ENCODE assay signal across 16 mouse cellular contexts in genomic region chr8:103199696-103200615, GRCm38 (mm10).
DNase-seq lines count a peak whose midpoint lies in the region; ATAC-seq and TF ChIP-seq lines count a peak whose summit lies in the region.
"Had no signal": no experiment of that assay in that cellular context is flagged by ENCODE, and none has a peak within 500 bp of the region (broad histone marks: within the 10 kb centered on the region; RNA-seq: fewer than 3 reads in every experiment).

No protein-coding gene starts in this region.

- TF ChIP-seq CTCF in forebrain, postnatal 0 days (IDR thresholded peaks at IDR 0.05; ENCODE audit: low read depth), result no peak

- H3K27me3 ChIP-seq in forebrain, postnatal 0 days (ENCODE audit: insufficient read depth, low read length), result no peaks in the 10 kb centered on the region
- H3K27me3 ChIP-seq in forebrain, embryonic 10.5 days (ENCODE audit: poor library complexity, severe bottlenecking), result no peaks in the 10 kb centered on the region
- no peaks in the 10 kb centered on the region for H3K27me3 ChIP-seq in midbrain, embryonic 12.5 days
- no peaks in the 10 kb centered on the region for H3K27me3 ChIP-seq in midbrain, embryonic 13.5 days
- no peaks in the 10 kb centered on the region for H3K27me3 ChIP-seq in embryonic facial prominence, embryonic 15.5 days
- H3K27me3 ChIP-seq in limb, embryonic 15.5 days, result no peaks in the 10 kb centered on the region
- H3K27me3 ChIP-seq: heart, embryonic 12.5 days had no signal

- no peak overlapping the region for H3K4me2 ChIP-seq in forebrain, postnatal 0 days (ENCODE audit: low read depth)
- H3K4me2 ChIP-seq in midbrain, embryonic 12.5 days (replicated peaks), result no peak overlapping the region
- H3K4me2 ChIP-seq in midbrain, embryonic 13.5 days (replicated peaks), result no peak overlapping the region
- H3K4me2 ChIP-seq in embryonic facial prominence, embryonic 15.5 days (replicated peaks), result no peak overlapping the region
- H3K4me2 ChIP-seq in limb, embryonic 15.5 days, result no peak overlapping the region
- H3K4me2 ChIP-seq: heart, embryonic 12.5 days; liver, embryonic 11.5 days had no signal

- no peak overlapping the region for H3K27ac ChIP-seq in forebrain, postnatal 0 days (ENCODE audit: low read depth, low read length)
- no peak overlapping the region for H3K27ac ChIP-seq in forebrain, embryonic 10.5 days
- H3K27ac ChIP-seq in midbrain, embryonic 12.5 days (replicated peaks), result no peak overlapping the region
- no peak overlapping the region for H3K27ac ChIP-seq in midbrain, embryonic 13.5 days
- H3K27ac ChIP-seq in embryonic facial prominence, embryonic 15.5 days (replicated peaks), result peak overlapping the region; percentile 73; the same call in 1 of the 2 replicates
- H3K27ac ChIP-seq in limb, embryonic 15.5 days, result peak overlapping the region; percentile 71; the same call in 1 of the 2 replicates
- H3K27ac ChIP-seq: gastrocnemius, adult 2 months had no signal

- no peak overlapping the region for H3K9ac ChIP-seq in forebrain, postnatal 0 days
- no peak overlapping the region for H3K9ac ChIP-seq in midbrain, embryonic 12.5 days (replicated peaks)
- H3K9ac ChIP-seq in midbrain, embryonic 13.5 days (replicated peaks), result no peak overlapping the region
- no peak overlapping the region for H3K9ac ChIP-seq in embryonic facial prominence, embryonic 15.5 days
- H3K9ac ChIP-seq in limb, embryonic 15.5 days, result no peak overlapping the region
- H3K9ac ChIP-seq: heart, embryonic 12.5 days had no signal

- H3K4me3 ChIP-seq in forebrain, postnatal 0 days (ENCODE audit: low read depth, low read length), result no peak overlapping the region
- H3K4me3 ChIP-seq in forebrain, embryonic 10.5 days, result no peak overlapping the region
- H3K4me3 ChIP-seq in midbrain, embryonic 12.5 days, result no peak overlapping the region
- H3K4me3 ChIP-seq in midbrain, embryonic 13.5 days (replicated peaks), result no peak overlapping the region
- H3K4me3 ChIP-seq in embryonic facial prominence, embryonic 15.5 days (replicated peaks), result no peak overlapping the region
- no peak overlapping the region for H3K4me3 ChIP-seq in limb, embryonic 15.5 days
- H3K4me3 ChIP-seq: gastrocnemius, adult 2 months; heart, embryonic 12.5 days had no signal

- ATAC-seq in forebrain, postnatal 0 days, result no peak
- ATAC-seq in midbrain, embryonic 12.5 days (ENCODE audit: low FRiP score, low read depth), result peak; percentile 34; the same call in 1 of the 2 replicates
- no peak for ATAC-seq in midbrain, embryonic 13.5 days
- ATAC-seq in embryonic facial prominence, embryonic 15.5 days (ENCODE audit: insufficient number of reproducible peaks, low FRiP score, low TSS enrichment, low read depth), result peak; percentile 77
- ATAC-seq in limb, embryonic 15.5 days (ENCODE audit: insufficient number of reproducible peaks, low FRiP score, low TSS enrichment, low read depth), result peak; percentile 74

- WGBS in forebrain, postnatal 0 days, result 66% methylated on average over 11 of the region's 11 CpGs
- 75% methylated on average over 11 of the region's 11 CpGs for WGBS in forebrain, embryonic 10.5 days
- 74% methylated on average over 11 of the region's 11 CpGs for WGBS in midbrain, embryonic 12.5 days
- WGBS in midbrain, embryonic 13.5 days, result 78% methylated on average over 11 of the region's 11 CpGs
- 30% methylated on average over 11 of the region's 11 CpGs for WGBS in embryonic facial prominence, embryonic 15.5 days
- 34% methylated on average over 11 of the region's 11 CpGs for WGBS in limb, embryonic 15.5 days

- no peaks in the 10 kb centered on the region for H3K9me3 ChIP-seq in forebrain, postnatal 0 days (ENCODE audit: low read length)
- no peaks in the 10 kb centered on the region for H3K9me3 ChIP-seq in forebrain, embryonic 10.5 days
- no peaks in the 10 kb centered on the region for H3K9me3 ChIP-seq in midbrain, embryonic 12.5 days
- H3K9me3 ChIP-seq in midbrain, embryonic 13.5 days, result no peaks in the 10 kb centered on the region
- no peaks in the 10 kb centered on the region for H3K9me3 ChIP-seq in embryonic facial prominence, embryonic 15.5 days (replicated peaks)
- H3K9me3 ChIP-seq in limb, embryonic 15.5 days, result no peaks in the 10 kb centered on the region
- H3K9me3 ChIP-seq: heart, embryonic 12.5 days had no signal

- H3K36me3 ChIP-seq in forebrain, postnatal 0 days (ENCODE audit: insufficient read depth), result no peaks in the 10 kb centered on the region
- no peaks in the 10 kb centered on the region for H3K36me3 ChIP-seq in forebrain, embryonic 10.5 days (replicated peaks)
- no peaks in the 10 kb centered on the region for H3K36me3 ChIP-seq in midbrain, embryonic 12.5 days
- H3K36me3 ChIP-seq in midbrain, embryonic 13.5 days, result no peaks in the 10 kb centered on the region
- no peaks in the 10 kb centered on the region for H3K36me3 ChIP-seq in embryonic facial prominence, embryonic 15.5 days
- no peaks in the 10 kb centered on the region for H3K36me3 ChIP-seq in limb, embryonic 15.5 days
- H3K36me3 ChIP-seq: heart, embryonic 12.5 days had no signal

- H3K4me1 ChIP-seq in forebrain, postnatal 0 days (ENCODE audit: insufficient read depth), result no peaks in the 10 kb centered on the region
- H3K4me1 ChIP-seq in forebrain, embryonic 10.5 days, result peaks cover 11% of the 10 kb centered on the region
- H3K4me1 ChIP-seq in midbrain, embryonic 12.5 days, result no peaks in the 10 kb centered on the region
- H3K4me1 ChIP-seq in midbrain, embryonic 13.5 days (replicated peaks), result no peaks in the 10 kb centered on the region
- H3K4me1 ChIP-seq in embryonic facial prominence, embryonic 15.5 days, result peaks cover 19% of the 10 kb centered on the region
- peaks cover 11% of the 10 kb centered on the region; the same call in 1 of the 2 replicates for H3K4me1 ChIP-seq in limb, embryonic 15.5 days

- DNase-seq in forebrain, postnatal 0 days, result peak; percentile 32
- no peak for DNase-seq in forebrain, embryonic 10.5 days (ENCODE audit: extremely low spot score, low spot score)
- no peak for DNase-seq in urinary bladder, postnatal 4 days (ENCODE audit: low spot score in 2 of 2)
- no peak for DNase-seq in spleen, postnatal 10 days (ENCODE audit: low spot score in 2 of 2)
- DNase-seq: cerebellum, postnatal 14 days; gastrocnemius, adult 2 months; kidney, postnatal 14 days; layer of hippocampus, postnatal 36 days; right cerebral cortex, postnatal 4 days; thymus, postnatal 36 days had no signal

Comparison
In these comparisons a context has a peak if more than half of its experiments do, and no peak if none do; other contexts are left out.
1. ATAC-seq: peak in midbrain, embryonic 12.5 days (single experiment), embryonic facial prominence, embryonic 15.5 days (single experiment) and limb, embryonic 15.5 days (single experiment); none in forebrain, postnatal 0 days (single experiment) and midbrain, embryonic 13.5 days (single experiment).
2. H3K27ac ChIP-seq: peak in embryonic facial prominence, embryonic 15.5 days (single experiment) and limb, embryonic 15.5 days (single experiment); none in forebrain, postnatal 0 days (single experiment), forebrain, embryonic 10.5 days (single experiment), midbrain, embryonic 12.5 days (single experiment) and midbrain, embryonic 13.5 days (single experiment).